Mouse (Mus musculus): ENCODE measurements around the gene Olfr1355. TPM values are rescaled to one million over a fixed set of nuclear protein-coding genes. Genes with fewer than 3 reads are reported as not detected.
"Not testable (repeated sequence)": the region's sequence is repeated elsewhere in the genome, so short reads cannot be mapped to it uniquely, and the experiment has no call there.

The Olfr1355 gene
- not detected in 2 replicates for polyA plus RNA-seq (2016; fragmentation: Nextera tagmentation; extraction: Ambion mirVana)

DNA sequence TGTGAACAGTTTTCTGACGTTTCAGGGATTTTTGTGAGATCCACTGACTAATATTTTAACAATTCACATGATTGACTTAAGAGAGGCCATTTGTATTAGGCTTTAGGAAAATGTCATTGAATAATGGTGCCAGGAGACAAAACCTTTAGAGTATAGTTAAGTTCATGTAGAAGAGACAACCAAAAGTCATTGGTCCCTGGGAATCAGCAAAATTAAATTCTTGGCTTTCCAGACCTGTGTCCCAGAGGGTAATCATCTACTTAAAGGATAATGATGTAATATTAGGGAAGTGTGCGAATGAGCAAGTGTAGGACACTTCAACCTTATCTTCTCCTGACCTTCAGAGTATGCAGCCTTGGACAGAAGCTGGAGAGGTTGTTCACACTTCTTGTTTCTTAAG is at the start of gene Olfr1355:
Olfr1355 (plus strand) TSS at position 301 of the 400 bp plus-strand sequence.
- no peaks in the 10 kb centered on the region for H3K36me3 ChIP-seq
- no peaks in the 10 kb centered on the region for H3K4me1 ChIP-seq
- H3K9me3 ChIP-seq (replicated peaks): peaks cover 9% of the 10 kb centered on the region; the same call in 1 of the 2 replicates
- H3K27ac ChIP-seq (replicated peaks): no peak within 1 kb of the TSS
- H3K4me3 ChIP-seq: no peak within 1 kb of the TSS
- H3K27me3 ChIP-seq (ENCODE audit: low read depth, poor library complexity, severe bottlenecking): no peaks in the 10 kb centered on the region
- DNase-seq (ENCODE audit: low spot score): no peak
- WGBS: 79% methylated on average over 2 of the region's 2 CpGs

- H3K27me3 ChIP-seq (ENCODE audit: low read depth, poor library complexity, severe bottlenecking); H3K4me1 ChIP-seq; H3K4me3 ChIP-seq; H3K27ac ChIP-seq (replicated peaks); H3K36me3 ChIP-seq; DNase-seq (ENCODE audit: low spot score); H3K9me3 ChIP-seq (replicated peaks): not testable (repeated sequence)
- 92% methylated on average over 12 of the region's 12 CpGs for WGBS
Observed at GRCm38 (mm10) chr10:78840456-78840855, 34.9 kb upstream of the Olfr1355 start.

GRCm38 (mm10) chr10:78852066-78852465 is 23.3 kb upstream of the Olfr1355 start, which contains the start of gene Olfr1356:
TSS of gene Olfr1356 (minus strand) at chr10:78852166.
- Histone ChIP-seq H3K9me3 (replicated peaks) (peaks cover 2% of the 10 kb centered on the region; the same call in 1 of the 2 replicates), H3K27me3 (ENCODE audit: low read depth, poor library complexity, severe bottlenecking) (no peaks in the 10 kb centered on the region), H3K27ac (replicated peaks) (no peak within 1 kb of the TSS), H3K4me3 (no peak within 1 kb of the TSS), H3K36me3 (no peaks in the 10 kb centered on the region), H3K4me1 (no peaks in the 10 kb centered on the region)
- no peak for DNase-seq (ENCODE audit: low spot score)
- 84% methylated on average over 2 of the region's 2 CpGs for WGBS

- DNase-seq (ENCODE audit: low spot score); H3K36me3 ChIP-seq; H3K27me3 ChIP-seq (ENCODE audit: low read depth, poor library complexity, severe bottlenecking); H3K4me1 ChIP-seq; H3K4me3 ChIP-seq; H3K27ac ChIP-seq (replicated peaks); H3K9me3 ChIP-seq (replicated peaks): not testable (repeated sequence)
- WGBS: 81% methylated on average over 1 of the region's 1 CpGs
Observed at GRCm38 (mm10) chr10:78912871-78913270, 37.5 kb downstream of the Olfr1355 start, which contains the start of gene Olfr1354. TSS of gene Olfr1354 (plus strand) at chr10:78913171.

Other genes with a start within 250 kb of the Olfr1355 start
- not detected in 2 replicates for gene Casp14, start 157.2 kb upstream of the Olfr1355 start, polyA plus RNA-seq (2016; fragmentation: Nextera tagmentation; extraction: Ambion mirVana)
- not detected in 2 replicates for gene Ccdc105, start 122.5 kb upstream of the Olfr1355 start, polyA plus RNA-seq (2016; fragmentation: Nextera tagmentation; extraction: Ambion mirVana)
- 1.7 and 2.0 TPM in 2 replicates for gene Slc1a6, start 95.0 kb upstream of the Olfr1355 start, polyA plus RNA-seq (2016; fragmentation: Nextera tagmentation; extraction: Ambion mirVana)
- not detected in 2 replicates for gene Olfr1356, start 23.4 kb upstream of the Olfr1355 start, polyA plus RNA-seq (2016; fragmentation: Nextera tagmentation; extraction: Ambion mirVana)
- gene Olfr1354, start 37.6 kb downstream of the Olfr1355 start, polyA plus RNA-seq (2016; fragmentation: Nextera tagmentation; extraction: Ambion mirVana): not detected in 2 replicates
- not detected in 2 replicates for gene Olfr8, start 75.1 kb downstream of the Olfr1355 start, polyA plus RNA-seq (2016; fragmentation: Nextera tagmentation; extraction: Ambion mirVana)
- gene Olfr1353, start 87.8 kb downstream of the Olfr1355 start, polyA plus RNA-seq (2016; fragmentation: Nextera tagmentation; extraction: Ambion mirVana): not detected in 2 replicates
- not detected in 2 replicates for gene Olfr1352, start 105.5 kb downstream of the Olfr1355 start, polyA plus RNA-seq (2016; fragmentation: Nextera tagmentation; extraction: Ambion mirVana)
- not detected in 2 replicates for gene Olfr1351, start 136.9 kb downstream of the Olfr1355 start, polyA plus RNA-seq (2016; fragmentation: Nextera tagmentation; extraction: Ambion mirVana)
- 0.07 and 0.19 TPM in 2 replicates for gene Olfr57, start 153.2 kb downstream of the Olfr1355 start, polyA plus RNA-seq (2016; fragmentation: Nextera tagmentation; extraction: Ambion mirVana)
- gene 2610008E11Rik, start 222.1 kb downstream of the Olfr1355 start, polyA plus RNA-seq (2016; fragmentation: Nextera tagmentation; extraction: Ambion mirVana): 29.1 and 35.7 TPM in 2 replicates

Data from midbrain, embryonic 10.5 days (tissue).